Mouse (Mus musculus): ENCODE results near the gene Il22ra2.

DNA sequence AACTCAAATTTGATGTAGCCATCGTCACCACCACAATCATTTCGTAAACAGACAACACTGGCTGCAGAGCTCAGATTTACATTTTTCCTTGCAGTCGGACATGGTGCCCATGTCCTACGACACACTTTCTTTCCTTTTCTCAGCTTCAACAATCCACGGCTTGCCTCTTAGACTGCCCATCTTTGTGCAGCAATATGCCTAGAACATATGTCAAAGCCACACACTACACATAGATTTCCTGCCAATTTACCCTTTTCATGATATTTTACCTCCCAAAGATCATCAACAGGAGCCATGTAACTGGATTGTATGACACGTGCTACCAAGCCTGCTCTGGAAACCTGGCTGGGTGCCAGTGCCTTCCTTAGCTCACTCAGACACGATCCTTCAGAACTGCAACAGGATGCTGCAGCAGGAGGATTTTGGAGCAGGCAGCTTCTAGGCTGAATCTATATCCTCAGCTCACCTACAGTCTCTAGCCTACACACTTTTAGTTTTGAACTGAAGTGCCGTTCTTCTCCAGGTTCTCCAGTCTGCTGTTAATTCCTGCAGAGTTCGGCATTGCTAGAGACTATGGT lies 43.3 kb upstream of the Il22ra2 start:
- TF ChIP-seq GATA1 (IDR thresholded peaks at IDR 0.05; ENCODE audit: low read length) = no peak
- no peak for TF ChIP-seq TAL1 (IDR thresholded peaks at IDR 0.05; ENCODE audit: low read length)

Measured in erythroblast, embryonic 14.5 days (primary cell).